Mouse (Mus musculus): ENCODE data around the gene Slc12a8. TPM values are rescaled to one million over a fixed set of nuclear protein-coding genes. Genes with fewer than 3 reads are reported as not detected.
A peak's percentile ranks its signal among the peaks of the same experiment; 100 is the strongest.

Slc12a8 gene
- total RNA-seq, 2 experiments from 2014 or later = 0.31 to 0.47 TPM

- peak; percentile 51 to 63 for DNase-seq
Measured at GRCm38 (mm10) chr16:33698277-33698790, 181.2 kb downstream of the Slc12a8 start.

GRCm38 (mm10) chr16:33700584-33700983 lies 183.5 kb downstream of the Slc12a8 start:
- DNase-seq = no peak

GRCm38 (mm10) chr16:33701872-33702271 lies 184.7 kb downstream of the Slc12a8 start:
- no peak for DNase-seq

- no peak for DNase-seq
Measured at GRCm38 (mm10) chr16:33704289-33704688, 187.2 kb downstream of the Slc12a8 start.

- DNase-seq = peak; percentile 64 to 84
Measured at GRCm38 (mm10) chr16:33705258-33705657, 188.1 kb downstream of the Slc12a8 start.

- no peak for DNase-seq
Measured at GRCm38 (mm10) chr16:33706111-33706890, 189.2 kb downstream of the Slc12a8 start.

- DNase-seq = no peak
Measured at GRCm38 (mm10) chr16:33708031-33708430, 190.9 kb downstream of the Slc12a8 start.

GRCm38 (mm10) chr16:33708585-33709397 lies 191.7 kb downstream of the Slc12a8 start:
- DNase-seq = no peak

Other genes starting within 250 kb of the Slc12a8 start
- gene Zfp148, start 136.5 kb upstream of the Slc12a8 start, total RNA-seq (2021) = 10 to 100 TPM; 36.5 to 41.9 TPM
- 100 to 1,000 TPM; 104 to 113 TPM for gene Heg1, start 167.0 kb downstream of the Slc12a8 start, total RNA-seq (2021)